Mouse (Mus musculus): ENCODE data around the gene Krt17.
"Not testable (repeated sequence)": the region's sequence is repeated elsewhere in the genome, so short reads cannot be mapped to it uniquely, and the experiment has no call there.

Krt17 gene

DNA sequence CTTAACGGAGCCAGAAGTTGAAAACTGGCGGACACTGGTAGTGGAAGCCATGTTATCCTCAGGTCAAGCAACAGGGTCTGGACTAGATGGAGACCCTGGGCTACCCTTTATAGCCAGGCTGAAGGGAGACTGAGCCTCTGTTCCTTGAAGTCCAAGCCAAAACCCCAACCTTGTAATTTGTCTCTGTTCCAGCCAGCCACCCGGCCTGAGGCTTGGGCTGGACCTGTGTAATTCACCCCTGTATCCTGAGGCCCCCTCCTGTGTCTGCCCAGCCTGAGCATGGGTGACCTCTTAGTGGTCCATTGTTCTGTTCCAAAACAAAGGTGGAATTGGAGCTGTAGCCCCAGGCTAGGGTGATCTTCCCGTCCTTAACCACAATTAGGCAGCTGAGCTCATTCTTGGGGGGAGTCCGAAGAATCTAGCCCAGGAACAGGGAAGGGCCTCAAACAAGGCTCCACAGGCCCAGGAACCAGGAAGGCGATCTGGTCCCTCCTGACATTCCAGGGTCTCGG lies 9.0 kb upstream of the Krt17 start, which contains the start of gene Krt42:
Gene Krt42 (minus strand): TSS at position 51 of the 512 bp plus-strand sequence.
- no peak for ATAC-seq (ENCODE audit: insufficient number of reproducible peaks, low FRiP score, low TSS enrichment)

DNA sequence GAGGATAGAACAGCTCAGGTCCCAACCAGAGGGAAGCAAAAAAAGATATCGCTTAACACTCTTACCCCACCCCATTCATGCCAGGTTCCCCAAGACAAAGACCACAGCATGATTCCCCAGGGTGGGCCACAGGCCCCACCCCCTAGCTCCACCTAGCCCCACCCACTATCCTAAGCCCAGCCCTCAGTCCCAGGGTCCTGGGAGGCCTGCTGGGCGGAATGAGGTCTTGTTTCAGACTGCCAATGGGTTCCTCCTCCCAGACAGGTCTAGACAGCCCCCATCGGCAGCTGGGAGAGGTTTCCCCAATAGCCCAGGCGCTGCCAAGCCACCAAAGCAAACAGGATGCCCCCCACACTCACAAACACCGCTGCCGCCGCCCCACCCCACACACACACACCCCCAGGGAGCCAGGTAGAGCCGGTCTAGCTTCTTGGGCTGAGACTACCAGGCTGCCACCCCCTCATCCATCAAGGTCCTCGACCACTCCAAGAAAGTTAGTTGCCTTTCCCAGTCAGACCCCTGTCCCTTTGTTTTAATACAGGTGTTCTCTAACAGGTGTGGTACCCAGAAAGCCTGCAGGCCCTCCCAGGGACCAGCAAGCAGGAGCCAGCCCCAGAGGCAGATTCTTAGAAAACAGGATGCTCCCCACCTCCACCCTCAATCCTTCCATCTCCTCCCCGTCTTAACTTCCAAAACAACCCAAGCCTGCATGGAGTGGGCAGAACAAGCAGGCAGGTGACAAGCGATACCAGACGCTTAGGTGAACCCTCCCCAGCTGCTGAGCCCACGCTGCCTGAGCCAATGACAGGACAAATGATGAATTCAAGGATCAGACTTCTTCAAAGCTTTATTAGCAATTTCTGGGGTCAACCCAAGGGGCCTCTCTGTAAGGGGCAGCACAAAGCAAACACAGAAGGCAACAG lies 1.5 kb upstream of the Krt17 start:
- ATAC-seq (ENCODE audit: insufficient number of reproducible peaks, low FRiP score, low TSS enrichment) = no peak

DNA sequence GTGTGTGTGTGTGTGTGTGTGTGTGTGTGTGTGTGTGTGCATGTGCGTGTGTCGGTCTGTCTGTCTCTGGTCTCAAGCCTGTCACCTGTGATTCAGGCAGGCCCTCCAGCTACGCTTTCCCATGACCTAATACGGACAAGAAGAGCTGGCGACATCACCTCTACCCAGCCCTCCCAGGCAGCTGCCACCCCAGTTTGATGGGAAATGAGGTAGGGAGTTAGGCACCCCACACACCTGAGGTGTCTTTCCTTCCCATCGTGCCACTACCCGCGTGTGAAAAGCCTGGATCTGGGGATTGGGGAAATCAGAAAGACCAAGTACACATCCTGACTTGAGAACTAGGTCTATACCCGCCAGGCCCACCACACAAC lies 391 bp upstream of the Krt17 start:
- no peak for ATAC-seq (ENCODE audit: insufficient number of reproducible peaks, low FRiP score, low TSS enrichment)

DNA sequence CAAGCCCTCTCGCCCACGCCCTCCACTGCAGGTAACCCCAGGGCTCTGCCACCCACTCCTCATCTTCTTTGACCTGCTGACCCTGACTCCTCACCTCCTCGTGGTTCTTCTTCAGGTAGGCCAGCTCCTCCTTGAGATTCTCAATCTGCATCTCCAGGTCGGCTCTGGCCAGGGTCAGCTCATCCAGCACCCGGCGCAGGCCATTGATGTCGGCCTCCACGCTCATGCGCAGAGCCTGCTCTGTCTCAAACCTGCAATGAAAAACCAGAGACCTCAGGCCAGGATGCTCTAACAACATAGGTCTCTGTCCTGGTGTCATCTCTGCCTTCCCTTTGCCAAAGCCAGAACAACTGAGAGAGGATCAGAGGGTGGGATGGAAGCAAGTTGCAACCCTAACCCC lies 1.8 kb downstream of the Krt17 start:
- no peak for ATAC-seq (ENCODE audit: insufficient number of reproducible peaks, low FRiP score, low TSS enrichment)

- no peak for ATAC-seq (ENCODE audit: insufficient number of reproducible peaks, low FRiP score, low TSS enrichment)
These were observed 2.9 kb downstream of the Krt17 start for GRCm38 (mm10) chr11:100257967-100258366.

- ATAC-seq (ENCODE audit: insufficient number of reproducible peaks, low FRiP score, low TSS enrichment) = no peak
These were observed 5.3 kb downstream of the Krt17 start for GRCm38 (mm10) chr11:100255514-100255913.

GRCm38 (mm10) chr11:100254360-100255090 lies 6.3 kb downstream of the Krt17 start:
- ATAC-seq (ENCODE audit: insufficient number of reproducible peaks, low FRiP score, low TSS enrichment) = no peak

- ATAC-seq (ENCODE audit: insufficient number of reproducible peaks, low FRiP score, low TSS enrichment) = no peak
These were observed 11.9 kb downstream of the Krt17 start, which contains the start of gene Krt16 for GRCm38 (mm10) chr11:100248852-100249465. Krt16 (minus strand) TSS chr11:100248902.

DNA sequence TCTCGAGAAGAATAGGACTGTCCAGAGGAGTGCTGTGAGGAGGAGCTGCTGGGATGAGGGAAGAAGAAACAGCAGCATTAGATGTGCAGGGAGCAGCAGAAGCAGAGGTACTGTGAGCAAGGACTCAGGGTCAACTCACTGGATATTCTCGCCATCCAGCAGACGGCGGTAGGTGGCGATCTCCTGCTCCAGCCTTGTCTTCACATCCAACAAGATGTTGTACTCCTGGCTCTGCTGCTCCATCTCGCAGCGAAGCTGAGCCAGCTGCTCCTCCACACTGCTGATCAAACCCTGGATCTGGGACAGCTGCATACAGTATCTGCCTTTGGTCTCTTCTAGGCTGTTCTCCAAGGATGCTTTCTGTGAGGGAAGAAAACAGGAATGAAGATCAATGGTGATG lies 14.4 kb downstream of the Krt17 start:
- ATAC-seq (ENCODE audit: insufficient number of reproducible peaks, low FRiP score, low TSS enrichment) = not testable (repeated sequence)

- ATAC-seq (ENCODE audit: insufficient number of reproducible peaks, low FRiP score, low TSS enrichment) = not testable (repeated sequence)
These were observed 20.6 kb downstream of the Krt17 start for GRCm38 (mm10) chr11:100240272-100240671.

GRCm38 (mm10) chr11:100221741-100222140 lies 39.1 kb downstream of the Krt17 start:
- ATAC-seq (ENCODE audit: insufficient number of reproducible peaks, low FRiP score, low TSS enrichment) = no peak

- ATAC-seq (ENCODE audit: insufficient number of reproducible peaks, low FRiP score, low TSS enrichment) = no peak
These were observed 41.5 kb downstream of the Krt17 start for GRCm38 (mm10) chr11:100219304-100219703.

DNA sequence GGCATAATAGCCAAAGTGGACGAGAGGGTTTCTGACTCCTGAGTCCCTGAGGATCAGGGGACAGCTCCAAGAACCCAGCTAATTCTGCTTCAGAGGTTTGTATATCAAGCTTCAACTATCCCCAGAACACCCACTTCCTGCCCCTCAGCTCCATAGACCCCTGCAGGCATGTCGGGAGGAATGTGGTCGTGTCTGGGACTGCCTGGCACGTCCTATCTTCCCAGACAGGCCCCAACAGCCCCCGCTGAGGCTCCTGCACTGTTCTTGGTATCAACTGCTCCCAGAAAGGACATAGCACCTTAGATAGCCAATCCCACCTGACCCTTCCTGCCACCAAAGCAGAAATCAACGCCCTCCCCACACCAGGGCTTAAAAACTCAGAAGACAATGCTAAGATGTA lies 52.3 kb downstream of the Krt17 start:
- no peak for ATAC-seq (ENCODE audit: insufficient number of reproducible peaks, low FRiP score, low TSS enrichment)

DNA sequence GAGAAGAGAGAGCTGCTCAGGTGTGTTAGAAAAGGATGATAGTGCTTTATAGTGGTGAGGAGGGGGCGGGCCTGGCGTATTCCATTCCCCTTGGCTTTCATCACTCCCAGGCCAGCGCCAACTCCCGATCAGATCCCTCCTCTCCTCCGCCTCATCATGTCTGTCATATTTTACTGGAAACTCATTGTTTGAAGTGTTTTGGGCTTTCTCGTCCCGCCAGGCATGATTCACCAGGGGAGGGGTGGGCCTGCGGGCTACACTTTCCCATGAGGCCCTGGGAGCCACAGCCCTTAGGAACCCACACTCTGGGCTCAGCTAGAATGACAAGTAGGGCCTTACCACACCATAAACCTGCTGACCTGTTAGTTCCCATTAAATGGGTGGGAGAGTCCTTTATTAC lies 53.3 kb downstream of the Krt17 start, which contains the start of gene Krt14:
Gene Krt14 (minus strand): TSS at position 51 of the 400 bp plus-strand sequence.
- ATAC-seq (ENCODE audit: insufficient number of reproducible peaks, low FRiP score, low TSS enrichment) = no peak

All from cerebellum, adult (tissue).